Mouse (Mus musculus) heart, postnatal 25 days (tissue): ENCODE measurements around the gene Ddx42. TPM values are rescaled to one million over a fixed set of nuclear protein-coding genes. Genes with fewer than 3 reads are reported as not detected.

Experiments used
- DNase-seq: peaks from one replicate; pipeline ENCODE4 v3.0.0; 2022; ENCODE audit warnings: low spot score
- intact Hi-C: fragments of 180-260 bp; cut with DNase I; formaldehyde crosslinking; loops from one replicate; pipeline ENCODE4 v1.15.1; 2025
- total RNA-seq, 2 experiments: library from RNA; stranded (reverse); gene quantifications; 2 replicates each; pipeline ENCODE4 v1.2.3; 2021

Gene Ddx42
- total RNA-seq, result 10 to 100 TPM; 24.5 to 25.7 TPM

- DNase-seq, result peak; percentile 84
- intact Hi-C loops, result loop anchor here (2.0 kb wide), 1 partner anchor 56 kb away; the partner anchor contains the start of gene Smarcd2
Measured at GRCm38 (mm10) chr11:106216730-106217490, at the start of gene Ddx42. Gene Ddx42 (plus strand): TSS chr11:106216926.

GRCm38 (mm10) chr11:106167435-106167834, 49.3 kb upstream of the Ddx42 start:
- DNase-seq, result no peak
- intact Hi-C loops, result no loop called here

GRCm38 (mm10) chr11:106170807-106171206, 45.9 kb upstream of the Ddx42 start:
- intact Hi-C loops, result no loop called here
- DNase-seq, result no peak

GRCm38 (mm10) chr11:106173228-106173627, 43.5 kb upstream of the Ddx42 start:
- intact Hi-C loops, result no loop called here
- DNase-seq, result no peak

- intact Hi-C loops, result no loop called here
- no peak for DNase-seq
Measured at GRCm38 (mm10) chr11:106174372-106174771, 42.4 kb upstream of the Ddx42 start.

GRCm38 (mm10) chr11:106175081-106175480, 41.6 kb upstream of the Ddx42 start:
- intact Hi-C loops, result no loop called here
- DNase-seq, result no peak

GRCm38 (mm10) chr11:106176372-106176771, 40.4 kb upstream of the Ddx42 start:
- no peak for DNase-seq
- intact Hi-C loops, result no loop called here

GRCm38 (mm10) chr11:106178036-106178782, 38.5 kb upstream of the Ddx42 start:
- DNase-seq, result no peak
- intact Hi-C loops, result no loop called here

- DNase-seq, result no peak
- intact Hi-C loops, result no loop called here
Measured at GRCm38 (mm10) chr11:106179711-106180448, 36.8 kb upstream of the Ddx42 start.

- DNase-seq, result no peak
- intact Hi-C loops, result no loop called here
Measured at GRCm38 (mm10) chr11:106180449-106180801, 36.3 kb upstream of the Ddx42 start.

GRCm38 (mm10) chr11:106187326-106187725, 29.4 kb upstream of the Ddx42 start:
- DNase-seq, result no peak
- intact Hi-C loops, result no loop called here

GRCm38 (mm10) chr11:106191716-106192115, 25.0 kb upstream of the Ddx42 start:
- intact Hi-C loops, result no loop called here
- no peak for DNase-seq

GRCm38 (mm10) chr11:106192241-106192640, 24.5 kb upstream of the Ddx42 start:
- intact Hi-C loops, result no loop called here
- no peak for DNase-seq

GRCm38 (mm10) chr11:106192657-106193370, 23.9 kb upstream of the Ddx42 start:
- intact Hi-C loops, result no loop called here
- DNase-seq, result no peak

- DNase-seq, result peak; percentile 93
- intact Hi-C loops, result loop anchor here (2.0 kb wide), 1 partner anchor 21 kb away; no protein-coding TSS in a partner anchor
Measured at GRCm38 (mm10) chr11:106193371-106194154, 23.2 kb upstream of the Ddx42 start.

- no peak for DNase-seq
- intact Hi-C loops, result loop anchor here (2.0 kb wide), 1 partner anchor 21 kb away; no protein-coding TSS in a partner anchor
Measured at GRCm38 (mm10) chr11:106194155-106194541, 22.6 kb upstream of the Ddx42 start.

- intact Hi-C loops, result loop anchor here (2.0 kb wide), 1 partner anchor 20 kb away; no protein-coding TSS in a partner anchor
- no peak for DNase-seq
Measured at GRCm38 (mm10) chr11:106194891-106195290, 21.8 kb upstream of the Ddx42 start.

GRCm38 (mm10) chr11:106195341-106195740, 21.4 kb upstream of the Ddx42 start:
- intact Hi-C loops, result loop anchor here (2.0 kb wide), 1 partner anchor 19 kb away; no protein-coding TSS in a partner anchor

GRCm38 (mm10) chr11:106198277-106198676, 18.4 kb upstream of the Ddx42 start:
- intact Hi-C loops, result no loop called here
- no peak for DNase-seq

More at GRCm38 (mm10) chr11:106195341-106195740, 21.4 kb upstream of the Ddx42 start:
- DNase-seq, result no peak
